Mouse (Mus musculus): Measurements from ENCODE around the gene Nle1. TPM values are rescaled to one million over a fixed set of nuclear protein-coding genes. Genes with fewer than 3 reads are reported as not detected.

Gene Nle1
- polyA plus RNA-seq, 1 experiment, result 53.5 TPM

DNA sequence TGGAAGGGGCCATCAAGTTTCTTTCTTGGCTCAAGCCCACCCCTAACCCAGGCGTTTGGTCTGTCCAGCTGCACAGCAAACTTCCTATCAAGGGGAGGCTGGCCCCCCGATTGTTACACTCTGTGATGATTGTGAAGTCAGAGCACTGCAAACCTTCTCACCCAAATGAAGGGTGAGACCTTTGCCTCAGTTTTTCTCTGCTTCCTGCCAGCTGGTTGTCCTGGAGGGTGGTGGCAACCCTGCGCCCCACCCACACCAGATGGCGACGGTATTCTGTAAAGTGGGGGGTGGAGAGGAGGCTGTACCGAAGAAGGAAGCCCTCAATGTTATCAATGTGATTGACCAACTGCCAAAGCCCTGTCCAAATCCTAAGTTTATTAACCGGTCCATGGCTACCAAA, 16.3 kb downstream of the Nle1 start, which contains the start of gene Fndc8:
Gene Fndc8, plus strand, starts transcription at position 189 of the 400 bp plus-strand sequence.
- no peak within 1 kb of the TSS for H3K27ac ChIP-seq (ENCODE audit: insufficient read depth, low read length)
- H3K4me1 ChIP-seq (ENCODE audit: control insufficient read depth, insufficient read depth, insufficient read length), result no peaks in the 10 kb centered on the region; the same call in 1 of the 2 replicates
- WGBS, result 48% methylated on average over 7 of the region's 7 CpGs
- TF ChIP-seq CTCF (IDR thresholded peaks at IDR 0.05; ENCODE audit: extremely low read depth, insufficient read depth, insufficient read length, insufficient replicate concordance) (no peak), POLR2A (IDR thresholded peaks at IDR 0.05; ENCODE audit: low read depth, low read length) (no peak)
- no peak for DNase-seq (ENCODE audit: low read depth in 1 of 2, low spot score in 2 of 2)
- no peaks in the 10 kb centered on the region for H3K27me3 ChIP-seq (ENCODE audit: control insufficient read depth, insufficient read depth, low read length)
- H3K4me3 ChIP-seq (ENCODE audit: extremely low read depth, insufficient read depth, insufficient read length), result no peak within 1 kb of the TSS
- no peaks in the 10 kb centered on the region for H3K36me3 ChIP-seq (ENCODE audit: control insufficient read depth, insufficient read depth, low read length)

DNA sequence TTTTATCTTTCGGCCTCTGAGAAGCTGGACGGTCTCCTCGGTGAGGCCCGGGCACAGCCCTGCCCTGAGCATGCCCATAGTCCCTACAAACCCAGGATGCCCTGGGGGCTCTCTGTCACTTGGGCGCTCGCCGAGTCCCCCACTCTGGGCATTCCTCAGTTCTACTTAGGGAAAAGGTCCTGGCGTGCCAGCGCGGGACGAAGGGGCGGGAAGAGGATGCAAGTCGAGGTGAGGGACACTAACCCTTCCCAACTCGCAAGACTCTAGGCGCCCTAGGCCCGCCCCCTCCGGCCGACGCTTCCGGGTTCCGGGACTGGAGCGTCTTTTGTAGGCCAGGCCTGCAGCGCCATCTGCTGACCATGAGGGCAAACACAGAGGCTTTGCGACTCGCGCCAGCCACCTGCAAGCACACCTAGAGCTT, 17.9 kb downstream of the Nle1 start, which contains the start of gene Rad51d:
Gene Rad51d, minus strand, starts transcription at position 273 of the 421 bp plus-strand sequence.
- Histone ChIP-seq H3K27ac (ENCODE audit: insufficient read depth, low read length) (peak within 1 kb of the TSS; percentile 71), H3K4me1 (ENCODE audit: control insufficient read depth, insufficient read depth, insufficient read length) (no peaks in the 10 kb centered on the region; the same call in 1 of the 2 replicates), H3K4me3 (ENCODE audit: extremely low read depth, insufficient read depth, insufficient read length) (peak within 1 kb of the TSS; percentile 87), H3K36me3 (ENCODE audit: control insufficient read depth, insufficient read depth, low read length) (no peaks in the 10 kb centered on the region), H3K27me3 (ENCODE audit: control insufficient read depth, insufficient read depth, low read length) (no peaks in the 10 kb centered on the region)
- peak; percentile 73 for TF ChIP-seq POLR2A (IDR thresholded peaks at IDR 0.05; ENCODE audit: low read depth, low read length)
- peak; percentile 97 for TF ChIP-seq CTCF (IDR thresholded peaks at IDR 0.05; ENCODE audit: extremely low read depth, insufficient read depth, insufficient read length, insufficient replicate concordance)
- DNase-seq (ENCODE audit: low read depth in 1 of 2, low spot score in 2 of 2), result peak; percentile 81 to 92
- WGBS, result under 1% methylated on average over 26 of the region's 26 CpGs

DNA sequence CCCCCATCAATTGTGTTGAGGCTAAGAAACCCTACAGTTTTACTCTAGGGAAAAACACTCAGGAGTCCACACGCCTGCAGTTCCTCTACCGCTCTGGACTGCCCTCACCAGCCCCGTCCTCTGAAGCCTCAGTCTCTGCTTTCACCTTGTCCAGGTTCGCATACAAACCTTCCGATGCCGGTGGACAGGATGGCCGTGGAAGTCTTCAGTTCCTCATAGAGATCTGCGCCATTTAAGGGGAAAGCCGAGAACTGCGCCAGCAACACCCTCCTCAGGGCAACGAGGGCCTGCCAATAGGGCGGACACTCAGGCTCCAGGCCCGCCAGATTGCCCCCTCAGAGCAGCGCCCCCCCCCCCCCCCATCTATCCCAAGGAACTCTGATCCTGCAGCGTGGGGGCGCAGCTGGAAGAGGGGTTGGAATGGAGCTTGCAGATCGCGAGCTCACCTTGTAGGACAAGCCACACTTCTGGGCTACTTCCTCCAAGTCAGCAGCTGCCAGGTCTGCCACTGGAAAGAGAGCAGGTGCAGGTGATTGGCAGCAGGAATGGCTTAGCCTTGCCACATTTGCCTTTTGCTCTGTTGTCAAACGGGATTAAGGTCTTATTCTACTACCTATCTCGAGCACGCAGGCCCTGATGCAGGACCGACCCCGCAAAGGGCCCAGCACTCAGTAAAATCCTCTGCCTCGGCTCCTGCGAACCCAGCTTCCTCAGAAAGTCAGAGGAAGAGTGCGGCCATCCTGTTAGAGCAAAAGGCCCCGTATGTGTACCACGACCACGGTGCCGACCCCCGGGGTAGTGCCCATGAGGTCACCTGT, 18.5 kb downstream of the Nle1 start:
- DNase-seq (ENCODE audit: low read depth in 1 of 2, low spot score in 2 of 2), result no peak
- TF ChIP-seq POLR2A (IDR thresholded peaks at IDR 0.05; ENCODE audit: low read depth, low read length), result no peak
- TF ChIP-seq CTCF (IDR thresholded peaks at IDR 0.05; ENCODE audit: extremely low read depth, insufficient read depth, insufficient read length, insufficient replicate concordance), result no peak
- H3K36me3 ChIP-seq (ENCODE audit: control insufficient read depth, insufficient read depth, low read length), result no peaks in the 10 kb centered on the region
- no peaks in the 10 kb centered on the region for H3K27me3 ChIP-seq (ENCODE audit: control insufficient read depth, insufficient read depth, low read length)
- H3K4me3 ChIP-seq (ENCODE audit: extremely low read depth, insufficient read depth, insufficient read length), result peak overlapping the region; percentile 87
- no peaks in the 10 kb centered on the region; the same call in 1 of the 2 replicates for H3K4me1 ChIP-seq (ENCODE audit: control insufficient read depth, insufficient read depth, insufficient read length)
- WGBS, result 2% methylated on average over 31 of the region's 31 CpGs
- H3K27ac ChIP-seq (ENCODE audit: insufficient read depth, low read length), result peak overlapping the region; percentile 71

DNA sequence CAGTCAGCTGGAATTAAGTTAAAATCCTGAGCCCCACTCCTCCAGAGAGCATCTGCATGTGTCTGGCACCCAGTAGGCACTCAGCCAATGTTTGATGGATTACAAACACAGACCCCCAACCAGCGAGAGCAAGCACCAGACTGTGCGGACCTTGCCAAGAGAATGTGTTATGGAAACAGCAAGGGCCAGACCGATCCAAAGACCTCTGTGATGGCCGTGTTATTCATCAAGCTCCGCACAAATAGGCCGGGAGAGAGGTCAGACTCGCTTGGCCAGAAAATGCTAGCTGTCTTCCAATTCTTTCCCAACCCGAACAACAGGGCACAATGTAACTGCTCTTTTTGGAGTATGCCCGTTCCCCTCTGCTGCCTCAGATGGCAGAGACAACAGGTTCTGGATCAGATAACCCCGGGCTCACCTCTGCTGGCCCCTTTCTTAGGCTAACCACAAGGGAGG, 19.7 kb downstream of the Nle1 start:
- no peak for DNase-seq (ENCODE audit: low read depth in 1 of 2, low spot score in 2 of 2)
- no peak overlapping the region for H3K4me3 ChIP-seq (ENCODE audit: extremely low read depth, insufficient read depth, insufficient read length)
- WGBS, result 84% methylated on average over 10 of the region's 10 CpGs
- no peaks in the 10 kb centered on the region for H3K27me3 ChIP-seq (ENCODE audit: control insufficient read depth, insufficient read depth, low read length)
- TF ChIP-seq CTCF (IDR thresholded peaks at IDR 0.05; ENCODE audit: extremely low read depth, insufficient read depth, insufficient read length, insufficient replicate concordance) (no peak), POLR2A (IDR thresholded peaks at IDR 0.05; ENCODE audit: low read depth, low read length) (no peak)
- no peaks in the 10 kb centered on the region; the same call in 1 of the 2 replicates for H3K4me1 ChIP-seq (ENCODE audit: control insufficient read depth, insufficient read depth, insufficient read length)
- no peaks in the 10 kb centered on the region for H3K36me3 ChIP-seq (ENCODE audit: control insufficient read depth, insufficient read depth, low read length)
- no peak overlapping the region for H3K27ac ChIP-seq (ENCODE audit: insufficient read depth, low read length)

DNA sequence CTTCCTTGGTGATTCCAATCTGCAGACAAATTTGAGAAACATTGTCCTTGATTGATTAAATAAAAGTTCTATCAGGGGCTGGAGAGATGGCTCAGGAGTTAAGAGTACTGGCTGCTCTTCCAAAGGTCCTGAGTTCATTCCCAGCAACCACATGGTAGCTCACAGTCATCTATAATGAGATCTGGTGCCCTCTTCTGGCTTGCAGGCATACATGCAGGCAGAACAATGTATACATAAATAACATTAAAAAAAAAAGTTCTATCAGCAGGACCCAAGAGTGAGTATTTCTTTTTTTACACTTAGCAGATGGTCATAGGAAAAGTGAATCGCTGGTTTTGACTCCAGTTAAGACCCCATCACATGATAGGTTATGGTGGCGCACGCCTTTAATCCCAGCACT, 21.7 kb downstream of the Nle1 start:
- no peak overlapping the region for H3K27ac ChIP-seq (ENCODE audit: insufficient read depth, low read length)
- no peaks in the 10 kb centered on the region for H3K27me3 ChIP-seq (ENCODE audit: control insufficient read depth, insufficient read depth, low read length)
- H3K4me3 ChIP-seq (ENCODE audit: extremely low read depth, insufficient read depth, insufficient read length), result no peak overlapping the region
- TF ChIP-seq CTCF (IDR thresholded peaks at IDR 0.05; ENCODE audit: extremely low read depth, insufficient read depth, insufficient read length, insufficient replicate concordance), result no peak
- TF ChIP-seq POLR2A (IDR thresholded peaks at IDR 0.05; ENCODE audit: low read depth, low read length), result no peak
- WGBS, result 92% methylated on average over 3 of the region's 3 CpGs
- no peaks in the 10 kb centered on the region; the same call in 1 of the 2 replicates for H3K4me1 ChIP-seq (ENCODE audit: control insufficient read depth, insufficient read depth, insufficient read length)
- H3K36me3 ChIP-seq (ENCODE audit: control insufficient read depth, insufficient read depth, low read length), result peaks cover 13% of the 10 kb centered on the region
- no peak for DNase-seq (ENCODE audit: low read depth in 1 of 2, low spot score in 2 of 2)

DNA sequence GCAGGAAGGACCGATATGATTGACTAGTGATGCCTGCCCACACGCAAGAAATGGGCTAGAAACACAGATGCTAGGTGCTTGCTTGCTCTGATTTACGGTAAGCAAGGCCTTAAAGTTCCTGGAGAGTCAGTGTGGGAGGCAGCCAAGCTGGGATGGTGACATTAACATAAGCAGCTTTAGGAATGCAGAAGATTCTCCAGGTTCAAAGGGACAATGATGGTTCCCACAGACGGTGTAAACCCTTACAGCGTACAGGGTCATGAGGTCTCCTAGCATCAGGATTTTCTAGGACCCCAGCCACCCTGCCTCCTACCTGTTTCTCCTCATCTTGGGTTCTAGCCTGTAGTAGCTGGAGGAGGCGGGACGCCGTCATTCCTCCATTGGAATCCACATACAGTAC, 25.0 kb downstream of the Nle1 start:
- Histone ChIP-seq H3K27me3 (ENCODE audit: control insufficient read depth, insufficient read depth, low read length) (no peaks in the 10 kb centered on the region), H3K4me1 (ENCODE audit: control insufficient read depth, insufficient read depth, insufficient read length) (no peaks in the 10 kb centered on the region), H3K36me3 (ENCODE audit: control insufficient read depth, insufficient read depth, low read length) (peaks cover 21% of the 10 kb centered on the region), H3K4me3 (ENCODE audit: extremely low read depth, insufficient read depth, insufficient read length) (no peak overlapping the region), H3K27ac (ENCODE audit: insufficient read depth, low read length) (no peak overlapping the region)
- TF ChIP-seq CTCF (IDR thresholded peaks at IDR 0.05; ENCODE audit: extremely low read depth, insufficient read depth, insufficient read length, insufficient replicate concordance) (no peak), POLR2A (IDR thresholded peaks at IDR 0.05; ENCODE audit: low read depth, low read length) (no peak)
- WGBS, result 96% methylated on average over 8 of the region's 8 CpGs
- no peak for DNase-seq (ENCODE audit: low read depth in 1 of 2, low spot score in 2 of 2)
